Mouse (Mus musculus): ENCODE measurements around the gene Dip2a. TPM values are rescaled to one million over a fixed set of nuclear protein-coding genes. Genes with fewer than 3 reads are reported as not detected.

The Dip2a gene
- polyA plus RNA-seq, 1 experiment from 2014 or later = 1.1 TPM

DNA sequence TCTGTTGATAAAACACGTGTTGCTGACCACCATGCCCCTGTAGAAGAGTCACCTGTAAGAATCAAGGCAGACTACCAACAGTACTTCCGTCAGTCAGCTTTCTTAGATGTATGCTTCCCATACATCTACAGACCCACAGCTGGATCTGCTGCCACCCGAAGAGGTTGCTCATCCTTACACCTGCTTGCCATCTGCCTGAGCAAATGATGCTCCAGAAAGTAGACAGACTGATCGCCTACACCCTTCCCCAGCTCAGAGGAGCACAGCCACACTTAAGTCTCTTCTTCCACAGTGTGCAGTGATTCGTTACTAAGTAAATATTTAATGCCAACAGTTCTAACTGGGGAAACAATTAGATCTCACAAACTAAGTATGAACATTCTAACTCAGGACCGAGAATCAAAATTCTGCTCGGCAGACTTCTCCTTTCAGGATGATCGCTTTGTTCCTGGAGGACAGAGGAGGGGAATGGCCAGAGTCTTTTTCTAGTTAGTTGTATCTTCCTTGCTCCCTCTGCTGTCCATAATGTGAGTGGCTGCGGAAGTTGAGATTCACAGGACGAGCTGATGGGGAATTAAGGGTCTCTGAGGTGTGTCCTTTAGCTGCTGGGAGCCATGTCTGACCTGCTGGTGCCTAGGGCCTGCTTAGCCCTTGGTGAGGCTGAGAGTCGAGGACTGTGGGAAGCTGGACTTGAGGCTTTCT is 84.6 kb downstream of the Dip2a start:
- no peak overlapping the region for H3K4me3 ChIP-seq (replicated peaks)
- no peak overlapping the region for H3K27ac ChIP-seq
- H3K4me1 ChIP-seq (replicated peaks) = no peaks in the 10 kb centered on the region; the same call in 1 of the 2 replicates
- H3K36me3 ChIP-seq = no peaks in the 10 kb centered on the region
- 58% methylated on average over 11 of the region's 11 CpGs for WGBS (ENCODE audit: insufficient replicate concordance)
- H3K9me3 ChIP-seq (replicated peaks) = no peaks in the 10 kb centered on the region
- no peak overlapping the region for H3K9ac ChIP-seq
- H3K4me2 ChIP-seq = no peak overlapping the region
- H3K27me3 ChIP-seq = no peaks in the 10 kb centered on the region
- DNase-seq (no peak), ATAC-seq (ENCODE audit: low read depth) (no peak)

DNA sequence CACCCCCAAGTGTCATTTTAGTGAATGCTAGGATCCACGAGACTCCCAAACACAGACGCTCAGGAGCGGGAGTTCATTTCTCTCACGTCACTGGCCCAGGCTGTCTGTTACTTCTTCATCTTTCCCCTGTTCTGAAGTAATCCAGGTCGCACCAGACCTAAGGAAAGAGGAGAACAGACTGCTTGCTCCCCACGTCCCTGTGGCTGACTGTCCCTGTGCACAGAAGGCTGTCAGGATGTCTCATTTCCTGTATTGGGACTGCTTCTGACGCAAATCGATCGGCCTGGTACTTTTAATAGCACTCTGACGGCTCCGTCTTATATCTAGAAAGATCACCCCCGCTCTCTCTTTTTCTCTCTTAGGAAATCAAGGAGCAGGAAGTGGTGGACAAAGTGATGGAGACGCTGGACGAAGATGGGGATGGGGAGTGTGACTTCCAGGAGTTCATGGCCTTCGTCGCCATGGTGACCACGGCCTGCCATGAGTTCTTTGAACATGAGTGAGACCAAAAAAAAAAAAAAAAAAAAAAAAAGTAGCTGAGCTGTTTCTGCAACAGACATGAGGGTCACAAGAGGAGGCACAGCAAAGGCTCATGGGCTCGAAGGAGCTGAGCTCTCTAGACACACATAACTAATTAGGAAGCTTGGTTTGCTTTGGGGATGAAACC is 85.4 kb downstream of the Dip2a start:
- Histone ChIP-seq H3K27ac (no peak overlapping the region), H3K4me1 (replicated peaks) (no peaks in the 10 kb centered on the region; the same call in 1 of the 2 replicates), H3K9me3 (replicated peaks) (no peaks in the 10 kb centered on the region), H3K9ac (no peak overlapping the region), H3K4me3 (replicated peaks) (no peak overlapping the region), H3K4me2 (no peak overlapping the region), H3K36me3 (no peaks in the 10 kb centered on the region), H3K27me3 (no peaks in the 10 kb centered on the region)
- ATAC-seq (ENCODE audit: low read depth) (no peak), DNase-seq (no peak)
- WGBS (ENCODE audit: insufficient replicate concordance) = 59% methylated on average over 18 of the region's 18 CpGs

GRCm38 (mm10) chr10:76257719-76258390 is 87.2 kb downstream of the Dip2a start:
- H3K27ac ChIP-seq = no peak overlapping the region
- 60% methylated on average over 12 of the region's 12 CpGs for WGBS (ENCODE audit: insufficient replicate concordance)
- no peak for ATAC-seq (ENCODE audit: low read depth)

GRCm38 (mm10) chr10:76257231-76257630 is 87.9 kb downstream of the Dip2a start:
- 74% methylated on average over 7 of the region's 7 CpGs for WGBS (ENCODE audit: insufficient replicate concordance)
- no peaks in the 10 kb centered on the region for H3K36me3 ChIP-seq
- no peak overlapping the region for H3K4me3 ChIP-seq (replicated peaks)
- no peak overlapping the region for H3K9ac ChIP-seq
- ATAC-seq (ENCODE audit: low read depth) (no peak), DNase-seq (no peak)
- H3K9me3 ChIP-seq (replicated peaks) = no peaks in the 10 kb centered on the region
- H3K4me2 ChIP-seq = no peak overlapping the region
- no peak overlapping the region for H3K27ac ChIP-seq
- no peaks in the 10 kb centered on the region; the same call in 1 of the 2 replicates for H3K4me1 ChIP-seq (replicated peaks)
- H3K27me3 ChIP-seq = no peaks in the 10 kb centered on the region

More at GRCm38 (mm10) chr10:76257719-76258390, 87.2 kb downstream of the Dip2a start:
- Histone ChIP-seq H3K27me3 (no peaks in the 10 kb centered on the region), H3K36me3 (no peaks in the 10 kb centered on the region), H3K4me3 (replicated peaks) (no peak overlapping the region), H3K4me2 (no peak overlapping the region), H3K9me3 (replicated peaks) (no peaks in the 10 kb centered on the region), H3K9ac (no peak overlapping the region), H3K4me1 (replicated peaks) (no peaks in the 10 kb centered on the region; the same call in 1 of the 2 replicates)
- DNase-seq = no peak

DNA sequence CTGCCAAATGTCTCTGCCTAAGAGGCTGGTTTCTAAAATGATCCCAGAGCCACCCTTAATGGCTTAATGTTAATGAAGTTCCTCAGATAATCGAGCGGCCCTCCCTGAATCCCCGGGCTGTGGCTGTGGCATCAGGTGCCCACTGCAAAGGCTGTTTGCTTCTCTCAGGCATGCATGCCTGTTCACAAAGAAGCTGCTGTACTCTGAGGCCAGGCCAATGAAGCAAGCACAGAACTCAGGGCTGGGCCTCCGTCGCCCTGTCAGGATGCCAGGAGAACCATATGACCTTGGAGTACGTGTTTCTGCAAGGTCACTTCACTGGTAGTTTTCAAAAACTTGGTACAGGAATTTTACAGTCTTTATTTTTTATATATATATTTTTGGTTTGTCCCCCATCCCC is 89.5 kb downstream of the Dip2a start:
- no peaks in the 10 kb centered on the region for H3K9me3 ChIP-seq (replicated peaks)
- DNase-seq (no peak), ATAC-seq (ENCODE audit: low read depth) (no peak)
- no peaks in the 10 kb centered on the region; the same call in 1 of the 2 replicates for H3K4me1 ChIP-seq (replicated peaks)
- no peaks in the 10 kb centered on the region for H3K36me3 ChIP-seq
- H3K27ac ChIP-seq = no peak overlapping the region
- H3K4me2 ChIP-seq = no peak overlapping the region
- no peak overlapping the region for H3K9ac ChIP-seq
- 67% methylated on average over 6 of the region's 6 CpGs for WGBS (ENCODE audit: insufficient replicate concordance)
- H3K4me3 ChIP-seq (replicated peaks) = no peak overlapping the region
- no peaks in the 10 kb centered on the region for H3K27me3 ChIP-seq

DNA sequence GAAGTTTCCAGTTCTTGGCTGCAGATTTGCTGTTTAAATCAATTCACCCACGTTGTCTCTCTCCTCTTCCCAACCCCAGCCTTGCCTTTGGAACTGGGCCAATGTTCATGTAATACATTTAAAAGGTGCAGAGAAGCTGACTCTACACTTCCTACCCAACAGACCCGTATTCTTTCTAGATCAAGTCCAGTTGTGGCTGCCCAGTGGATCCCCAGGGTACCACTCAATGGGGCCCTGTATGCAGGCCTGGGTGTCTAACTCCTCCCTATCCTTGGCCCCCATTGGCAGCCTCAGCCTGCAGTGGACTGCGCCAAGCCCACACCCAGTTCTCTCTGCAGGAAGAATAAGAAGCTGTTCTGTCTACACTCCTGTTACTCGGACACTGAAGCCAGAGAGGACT is 91.6 kb downstream of the Dip2a start, which contains the start of gene S100b:
Gene S100b (plus strand): TSS at position 318 of the 400 bp plus-strand sequence.
- DNase-seq (no peak), ATAC-seq (ENCODE audit: low read depth) (no peak)
- H3K36me3 ChIP-seq = no peaks in the 10 kb centered on the region
- H3K9ac ChIP-seq = no peak within 1 kb of the TSS
- no peak within 1 kb of the TSS for H3K4me2 ChIP-seq
- no peak within 1 kb of the TSS for H3K27ac ChIP-seq
- no peak within 1 kb of the TSS for H3K4me3 ChIP-seq (replicated peaks)
- no peaks in the 10 kb centered on the region for H3K4me1 ChIP-seq (replicated peaks)
- 51% methylated on average over 4 of the region's 4 CpGs for WGBS (ENCODE audit: insufficient replicate concordance)
- H3K9me3 ChIP-seq (replicated peaks) = no peaks in the 10 kb centered on the region
- H3K27me3 ChIP-seq = no peaks in the 10 kb centered on the region

GRCm38 (mm10) chr10:76253079-76253478 is 92.0 kb downstream of the Dip2a start:
- no peak overlapping the region for H3K27ac ChIP-seq
- no peaks in the 10 kb centered on the region for H3K9me3 ChIP-seq (replicated peaks)
- ATAC-seq (ENCODE audit: low read depth) = no peak
- H3K36me3 ChIP-seq = no peaks in the 10 kb centered on the region
- no peak overlapping the region for H3K4me3 ChIP-seq (replicated peaks)
- H3K27me3 ChIP-seq = no peaks in the 10 kb centered on the region
- H3K9ac ChIP-seq = no peak overlapping the region
- H3K4me2 ChIP-seq = no peak overlapping the region
- no peaks in the 10 kb centered on the region for H3K4me1 ChIP-seq (replicated peaks)
- DNase-seq = no peak
- WGBS (ENCODE audit: insufficient replicate concordance) = 83% methylated on average over 1 of the region's 1 CpGs

GRCm38 (mm10) chr10:76250870-76251269 is 94.2 kb downstream of the Dip2a start:
- DNase-seq (no peak), ATAC-seq (ENCODE audit: low read depth) (no peak)
- H3K4me2 ChIP-seq = no peak overlapping the region
- H3K9ac ChIP-seq = no peak overlapping the region
- no peaks in the 10 kb centered on the region for H3K4me1 ChIP-seq (replicated peaks)
- 70% methylated on average over 7 of the region's 7 CpGs for WGBS (ENCODE audit: insufficient replicate concordance)
- no peak overlapping the region for H3K4me3 ChIP-seq (replicated peaks)
- H3K27ac ChIP-seq = no peak overlapping the region
- H3K27me3 ChIP-seq = no peaks in the 10 kb centered on the region
- H3K36me3 ChIP-seq = no peaks in the 10 kb centered on the region
- H3K9me3 ChIP-seq (replicated peaks) = no peaks in the 10 kb centered on the region

GRCm38 (mm10) chr10:76248647-76248968 is 96.5 kb downstream of the Dip2a start:
- Histone ChIP-seq H3K4me1 (replicated peaks) (no peaks in the 10 kb centered on the region), H3K27me3 (no peaks in the 10 kb centered on the region), H3K27ac (no peak overlapping the region), H3K9me3 (replicated peaks) (no peaks in the 10 kb centered on the region), H3K4me2 (no peak overlapping the region), H3K4me3 (replicated peaks) (no peak overlapping the region), H3K9ac (no peak overlapping the region), H3K36me3 (no peaks in the 10 kb centered on the region)
- no peak for DNase-seq
- no peak for ATAC-seq (ENCODE audit: low read depth)
- 80% methylated on average over 5 of the region's 5 CpGs for WGBS (ENCODE audit: insufficient replicate concordance)

DNA sequence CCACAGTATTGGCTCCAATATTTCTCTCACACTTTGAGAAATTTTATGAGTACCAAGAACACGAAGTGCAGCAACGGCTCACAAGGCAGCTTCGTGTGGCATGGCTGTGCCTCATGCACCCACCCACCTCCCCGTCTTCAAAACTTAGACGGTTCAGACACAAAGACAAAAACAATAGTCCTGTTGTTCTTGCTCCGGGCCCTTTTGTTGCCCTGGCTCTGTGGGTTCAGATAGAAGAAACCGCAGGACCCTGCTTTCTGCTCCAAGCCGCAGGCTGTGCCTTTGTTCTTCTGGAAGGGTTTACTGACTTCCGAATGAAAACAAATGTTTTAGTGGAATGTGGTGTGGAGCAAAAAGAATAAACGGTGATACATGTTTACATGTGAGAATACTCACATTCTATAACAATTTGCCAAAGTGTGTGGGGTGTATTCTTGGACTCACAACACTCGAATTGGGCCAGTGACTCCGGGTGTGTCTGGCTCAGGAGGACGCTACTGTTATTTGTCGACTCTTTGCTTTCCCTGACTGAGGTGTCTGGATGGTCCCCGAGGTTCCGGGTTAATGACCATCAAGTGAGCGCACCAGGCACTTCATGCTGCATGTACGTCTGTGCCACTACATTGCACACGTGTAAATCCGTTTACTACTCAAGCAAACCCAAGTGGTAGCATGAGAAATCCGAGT is 97.0 kb downstream of the Dip2a start:
- ATAC-seq (ENCODE audit: low read depth) (no peak), DNase-seq (no peak)
- no peaks in the 10 kb centered on the region for H3K36me3 ChIP-seq
- H3K4me2 ChIP-seq = no peak overlapping the region
- no peak overlapping the region for H3K9ac ChIP-seq
- H3K9me3 ChIP-seq (replicated peaks) = no peaks in the 10 kb centered on the region
- no peaks in the 10 kb centered on the region for H3K4me1 ChIP-seq (replicated peaks)
- H3K27me3 ChIP-seq = no peaks in the 10 kb centered on the region
- no peak overlapping the region for H3K27ac ChIP-seq
- H3K4me3 ChIP-seq (replicated peaks) = no peak overlapping the region
- 61% methylated on average over 21 of the region's 21 CpGs for WGBS (ENCODE audit: insufficient replicate concordance)

DNA sequence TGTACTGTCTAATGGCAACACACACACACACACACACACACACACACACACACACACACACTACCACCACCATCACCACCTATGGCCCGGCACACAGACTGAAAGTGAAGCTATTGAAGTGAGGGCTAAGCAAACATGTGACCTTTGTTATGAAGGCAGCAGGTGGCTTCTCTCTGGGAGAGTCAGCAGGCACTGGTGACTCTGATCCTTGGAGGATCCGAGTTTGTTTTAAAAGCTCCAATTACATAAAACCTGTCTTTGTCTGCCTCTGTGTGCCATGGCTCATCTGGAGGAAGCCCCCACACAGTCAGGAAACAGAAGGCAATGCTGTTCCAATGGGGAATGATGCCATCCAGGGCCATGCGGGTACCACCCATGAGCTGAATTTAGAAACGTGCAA is 98.5 kb downstream of the Dip2a start:
- no peak overlapping the region for H3K27ac ChIP-seq
- H3K4me3 ChIP-seq (replicated peaks) = no peak overlapping the region
- H3K36me3 ChIP-seq = no peaks in the 10 kb centered on the region
- no peak for DNase-seq
- H3K9ac ChIP-seq = no peak overlapping the region
- WGBS (ENCODE audit: insufficient replicate concordance) = 57% methylated on average over 4 of the region's 4 CpGs
- no peaks in the 10 kb centered on the region for H3K27me3 ChIP-seq
- ATAC-seq (ENCODE audit: low read depth) = no peak
- no peaks in the 10 kb centered on the region for H3K9me3 ChIP-seq (replicated peaks)
- H3K4me2 ChIP-seq = no peak overlapping the region
- H3K4me1 ChIP-seq (replicated peaks) = no peaks in the 10 kb centered on the region

Data from liver, embryonic 13.5 days (tissue).